Comparison of ENCODE assay signal across 10 mouse cellular contexts in the genomic region with DNA sequence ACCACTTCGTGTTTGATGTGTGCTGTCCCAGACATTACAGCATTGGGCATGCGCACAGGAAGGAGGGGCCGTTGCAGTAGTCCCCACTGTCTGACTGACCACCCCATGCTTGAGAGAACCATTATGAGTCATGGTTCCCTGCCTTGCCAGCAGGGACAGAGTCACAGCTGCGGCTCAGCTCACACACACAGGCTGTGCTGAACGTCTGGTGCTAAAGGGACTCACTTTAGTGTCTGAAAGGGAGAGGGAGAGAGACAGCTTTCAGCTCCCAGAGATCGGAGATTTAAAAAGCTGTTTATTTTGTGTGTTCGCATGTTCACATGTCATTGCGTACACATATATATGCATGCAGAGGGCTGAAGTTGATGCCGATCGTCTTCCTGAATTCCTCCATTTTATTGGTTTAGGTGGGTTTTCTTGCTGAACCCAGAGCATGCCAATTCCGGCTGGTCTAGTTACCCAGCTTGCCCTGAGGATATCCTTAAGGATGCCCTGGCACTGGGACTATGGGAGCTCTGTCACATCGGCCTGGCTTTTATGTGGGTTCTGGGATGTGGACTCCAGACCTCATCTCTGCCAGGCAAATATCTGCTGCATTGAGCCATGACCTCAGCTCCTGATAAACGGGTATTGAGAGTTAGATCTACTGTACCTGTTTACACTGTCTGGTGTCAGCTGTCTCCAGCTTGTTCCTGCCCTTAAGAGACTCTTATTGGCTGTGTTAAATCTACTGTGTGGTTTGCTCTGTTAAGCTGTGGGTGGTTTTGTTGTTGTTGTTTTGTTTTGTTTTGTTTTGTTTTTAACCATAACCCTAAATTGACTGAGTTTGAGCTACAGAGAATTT. TPM values are rescaled to one million over a fixed set of nuclear protein-coding genes. Genes with fewer than 3 reads are reported as not detected.
A peak's percentile ranks its signal among the peaks of the same experiment; 100 is the strongest.
DNase-seq lines count a peak whose midpoint lies in the region; ATAC-seq and TF ChIP-seq lines count a peak whose summit lies in the region.
"Had no signal": no experiment of that assay in that cellular context is flagged by ENCODE, and none has a peak within 500 bp of the region (broad histone marks: within the 10 kb centered on the region; RNA-seq: fewer than 3 reads in every experiment).

No protein-coding gene starts in this region.

- TF ChIP-seq CTCF in layer of hippocampus, adult 2 months (conservative IDR thresholded peaks at IDR 0.05): no peak

- peak overlapping the region; percentile 84 for H3K27ac ChIP-seq in layer of hippocampus, adult 2 months

- peak; percentile 53 for DNase-seq in layer of hippocampus, adult 11-12 months (ENCODE audit: low spot score)
- no peak for DNase-seq in layer of hippocampus, adult 9-10 months (ENCODE audit: low spot score)
- peak; percentile 82 for DNase-seq in gastrocnemius, postnatal 14 days
- DNase-seq in layer of hippocampus, adult 2 months (ENCODE audit: low spot score in 2 of 2): peak; percentile 40 to 69
- peak; percentile 43 for DNase-seq in lung, postnatal 36 days
- peak; percentile 40 to 55 for DNase-seq in right cerebral cortex, postnatal 36 days (ENCODE audit: low spot score in 2 of 2)
- DNase-seq in thymus, postnatal 0 days (ENCODE audit: low spot score): no peak

- peak overlapping the region; percentile 12; the same call in 1 of the 2 replicates for H3K4me3 ChIP-seq in layer of hippocampus, adult 2 months

- intact Hi-C loops in gastrocnemius, postnatal 14 days (cut with DNase I; ENCODE audit: low total_unique reads): no loop called here

- peak; percentile 88 for ATAC-seq in cerebellum, adult (ENCODE audit: insufficient number of reproducible peaks, low FRiP score, low TSS enrichment)

RNA-seq across cellular contexts. Expression of gene Cxcl10, which starts 20.7 kb away (rescaled TPM):
- total RNA-seq in gastrocnemius, postnatal 14 days (2021): under 1 TPM; 0.29 to 0.51 TPM
- total RNA-seq in layer of hippocampus, adult 2 months (2021): not detected
- polyA plus RNA-seq in thymus, postnatal 0 days (2015; fragmentation: Nextera tagmentation; extraction: Ambion mirVana): 96.0 and 127 TPM in 2 replicates
- polyA plus RNA-seq: testis, adult 2 months had no signal

RNA-seq across cellular contexts. Expression of gene Art3, which starts 37.7 kb away (rescaled TPM):
- total RNA-seq in gastrocnemius, postnatal 14 days (2021): 100 to 1,000 TPM; 314 to 411 TPM
- total RNA-seq in layer of hippocampus, adult 2 months (2021): 1 to 10 TPM; 3.7 to 4.8 TPM
- polyA plus RNA-seq in thymus, postnatal 0 days (2015; fragmentation: Nextera tagmentation; extraction: Ambion mirVana): 4.2 and 6.5 TPM in 2 replicates
- total RNA-seq: hematopoietic stem cell, adult 5-6 weeks had no signal

RNA-seq across cellular contexts. Expression of gene Cxcl9, which starts 41.5 kb away (rescaled TPM):
- total RNA-seq in gastrocnemius, postnatal 14 days (2021): 1 to 10 TPM in 1 of 2 experiments, under 1 TPM in 1; 0.90 to 1.4 TPM
- total RNA-seq in layer of hippocampus, adult 2 months (2021): not detected
- polyA plus RNA-seq in thymus, postnatal 0 days (2015; fragmentation: Nextera tagmentation; extraction: Ambion mirVana): 2.9 and 4.2 TPM in 2 replicates

RNA-seq across cellular contexts. Expression of gene Sdad1, which starts 59.1 kb away (rescaled TPM):
- total RNA-seq in gastrocnemius, postnatal 14 days (2021): 10 to 100 TPM; 16.2 TPM
- total RNA-seq in layer of hippocampus, adult 2 months (2021): 10 to 100 TPM; 20.0 to 23.1 TPM
- 35.5 and 41.4 TPM in 2 replicates for polyA plus RNA-seq in thymus, postnatal 0 days (2015; fragmentation: Nextera tagmentation; extraction: Ambion mirVana)

Comparison
In these comparisons a context has a peak if more than half of its experiments do, and no peak if none do; other contexts are left out.
1. DNase-seq: peak in layer of hippocampus, adult 11-12 months (single experiment), gastrocnemius, postnatal 14 days (single experiment), layer of hippocampus, adult 2 months (2 of 2), lung, postnatal 36 days (single experiment) and right cerebral cortex, postnatal 36 days (2 of 2); none in layer of hippocampus, adult 9-10 months (single experiment) and thymus, postnatal 0 days (single experiment).
2. RNA of gene Art3, which starts 37.7 kb away (total RNA-seq): 314 to 411 TPM in gastrocnemius, postnatal 14 days; 3.7 to 4.8 TPM in layer of hippocampus, adult 2 months; every median in the first group is over 10 times any median in the second.